Mouse (Mus musculus) hindbrain, embryonic 14.5 days (tissue): ENCODE data around the gene Ttll3. TPM values are rescaled to one million over a fixed set of nuclear protein-coding genes. Genes with fewer than 3 reads are reported as not detected.

Source experiments
- ATAC-seq: fragments of 200-750 bp; cut with Nextera tagmentation; 2 replicates; pipeline ENCODE4 v1.8.0; 2017; ENCODE audit warnings: moderate number of reproducible peaks, mild to moderate bottlenecking, moderate TSS enrichment, moderate library complexity; ENCODE audit not compliant: low FRiP score
- DNase-seq: peaks from one replicate; pipeline ENCODE4 v3.0.0-alpha.2; 2015; ENCODE audit warnings: low spot score
- H3K27ac ChIP-seq: fragments of 300-500 bp; sonication (generic); 2 replicates; pipeline ENCODE4 v1.5.1; 2014; ENCODE audit warnings: mild to moderate bottlenecking, moderate library complexity
- H3K27me3 ChIP-seq: fragments of 300-500 bp; sonication (generic); 2 replicates; pipeline ENCODE4 v1.6.1; 2014; ENCODE audit warnings: mild to moderate bottlenecking, low read length, mixed read lengths; ENCODE audit not compliant: control insufficient read depth, insufficient read depth
- H3K36me3 ChIP-seq: fragments of 300-500 bp; sonication (generic); replicated peaks from 2 replicates; pipeline ENCODE4 v1.6.1; 2014; ENCODE audit not compliant: control insufficient read depth, insufficient read depth
- H3K4me1 ChIP-seq: fragments of 300-500 bp; sonication (generic); replicated peaks from 2 replicates; pipeline ENCODE4 v1.6.1; 2014; ENCODE audit warnings: antibody characterized with exemption, low read length, mixed read lengths; ENCODE audit not compliant: control insufficient read depth, insufficient read depth
- H3K4me2 ChIP-seq: fragments of 300-500 bp; sonication (generic); replicated peaks from 2 replicates; pipeline ENCODE4 v1.6.1; 2014; ENCODE audit warnings: mild to moderate bottlenecking, moderate library complexity
- H3K4me3 ChIP-seq: fragments of 300-500 bp; sonication (generic); replicated peaks from 2 replicates; pipeline ENCODE4 v1.5.1; 2014; ENCODE audit warnings: mild to moderate bottlenecking, low read length
- H3K9ac ChIP-seq: fragments of 300-500 bp; sonication (generic); 2 replicates; pipeline ENCODE4 v1.6.1; 2014
- H3K9me3 ChIP-seq: fragments of 300-500 bp; sonication (generic); 2 replicates; pipeline ENCODE4 v1.6.1; 2016; ENCODE audit warnings: low read length; ENCODE audit not compliant: control insufficient read depth
- WGBS: fragments of 180-500 bp; shearing (Covaris S2); extraction: QIAGEN DNeasy Blood & Tissue Kit; methylation state at CpG from one replicate; pipeline ENCODE4 v1.1.7; 2014; 5-methylcytosine and 5-hydroxymethylcytosine counted together
- polyA plus RNA-seq: library from polyadenylated mRNA; unstranded; fragments of >200 nt; fragmentation: Nextera tagmentation; extraction: Ambion mirVana; gene quantifications from 2 replicates; pipeline ENCODE4 v1.2.1, GENCODE M21; 2014

Ttll3 gene
- polyA plus RNA-seq, 1 experiment from 2014 or later = 8.1 TPM

DNA sequence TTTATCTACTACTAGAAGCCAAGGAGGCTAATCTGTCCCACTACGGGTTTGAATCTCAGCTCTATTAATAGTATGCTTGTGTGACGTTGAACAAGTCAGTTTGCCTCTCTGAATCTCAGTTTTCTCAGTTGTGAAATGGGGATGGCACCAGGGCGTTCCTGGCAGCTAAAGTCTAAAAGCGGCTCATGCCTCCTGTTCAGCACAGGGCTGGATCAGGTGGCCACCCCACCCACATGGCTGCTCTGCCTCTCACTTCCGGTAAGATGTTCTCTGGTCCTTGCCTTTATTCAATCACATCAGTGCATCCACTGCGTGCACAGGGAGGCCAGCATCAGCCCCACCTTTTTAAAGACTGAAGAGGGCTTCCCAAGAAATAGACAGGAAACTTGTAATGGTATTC is 16.4 kb downstream of the Ttll3 start:
- H3K27me3 ChIP-seq = no peaks in the 10 kb centered on the region
- H3K36me3 ChIP-seq = peaks cover 33% of the 10 kb centered on the region
- no peak overlapping the region for H3K4me3 ChIP-seq
- 90% methylated on average over 6 of the region's 6 CpGs for WGBS
- H3K9ac ChIP-seq = no peak overlapping the region
- H3K4me1 ChIP-seq = no peaks in the 10 kb centered on the region
- ATAC-seq (no peak), DNase-seq (no peak)
- H3K4me2 ChIP-seq = no peak overlapping the region
- no peak overlapping the region for H3K27ac ChIP-seq
- H3K9me3 ChIP-seq = no peaks in the 10 kb centered on the region

DNA sequence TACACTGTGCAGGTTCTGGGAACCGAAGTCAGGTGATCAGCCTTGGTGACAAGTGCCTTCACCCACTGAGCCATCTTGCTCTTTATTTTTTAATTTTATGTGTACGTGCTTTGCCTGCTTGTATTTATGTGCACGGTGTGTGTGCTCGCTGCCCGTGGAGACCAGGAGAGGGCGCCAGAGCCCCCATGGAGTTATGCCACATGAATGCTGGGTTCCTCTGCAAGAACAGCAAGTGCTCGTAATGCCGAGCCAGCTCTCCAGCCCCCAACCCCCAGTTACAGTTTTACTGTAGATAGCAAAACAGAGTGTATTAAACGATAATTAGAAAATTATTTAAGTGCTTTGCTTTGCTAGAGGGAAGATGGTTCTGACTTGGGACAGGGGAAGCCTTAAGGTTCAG is 17.6 kb downstream of the Ttll3 start:
- Histone ChIP-seq H3K9ac (no peak overlapping the region), H3K27ac (no peak overlapping the region), H3K27me3 (no peaks in the 10 kb centered on the region), H3K9me3 (no peaks in the 10 kb centered on the region), H3K4me1 (no peaks in the 10 kb centered on the region), H3K4me3 (no peak overlapping the region), H3K36me3 (peaks cover 33% of the 10 kb centered on the region), H3K4me2 (no peak overlapping the region)
- ATAC-seq (no peak), DNase-seq (no peak)
- WGBS = 84% methylated on average over 9 of the region's 9 CpGs

DNA sequence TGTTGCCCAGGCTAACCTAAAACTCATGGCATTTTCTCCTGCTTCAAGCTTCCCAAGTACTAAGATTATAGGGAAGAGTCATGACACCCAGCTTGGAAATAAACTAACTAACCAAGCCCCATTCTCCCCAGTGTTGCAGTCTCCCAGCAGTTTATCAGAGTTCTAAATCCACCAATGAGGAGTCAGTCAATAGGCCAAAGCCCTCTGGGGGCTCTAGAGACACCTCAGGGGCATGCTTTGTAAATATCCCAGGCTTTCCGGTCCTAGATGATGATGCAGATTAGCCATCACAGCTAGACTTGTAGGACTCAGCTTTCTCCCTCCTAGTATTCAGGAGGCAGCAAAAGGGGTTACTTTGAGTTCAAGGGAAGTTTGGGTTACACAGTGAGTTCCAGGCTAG is 20.9 kb downstream of the Ttll3 start:
- H3K4me3 ChIP-seq = no peak overlapping the region
- no peak overlapping the region for H3K27ac ChIP-seq
- no peak overlapping the region for H3K9ac ChIP-seq
- DNase-seq (no peak), ATAC-seq (no peak)
- no peaks in the 10 kb centered on the region for H3K4me1 ChIP-seq
- H3K4me2 ChIP-seq = no peak overlapping the region
- H3K9me3 ChIP-seq = no peaks in the 10 kb centered on the region
- peaks cover 45% of the 10 kb centered on the region for H3K36me3 ChIP-seq
- H3K27me3 ChIP-seq = no peaks in the 10 kb centered on the region
- WGBS = 84% methylated on average over 1 of the region's 1 CpGs

DNA sequence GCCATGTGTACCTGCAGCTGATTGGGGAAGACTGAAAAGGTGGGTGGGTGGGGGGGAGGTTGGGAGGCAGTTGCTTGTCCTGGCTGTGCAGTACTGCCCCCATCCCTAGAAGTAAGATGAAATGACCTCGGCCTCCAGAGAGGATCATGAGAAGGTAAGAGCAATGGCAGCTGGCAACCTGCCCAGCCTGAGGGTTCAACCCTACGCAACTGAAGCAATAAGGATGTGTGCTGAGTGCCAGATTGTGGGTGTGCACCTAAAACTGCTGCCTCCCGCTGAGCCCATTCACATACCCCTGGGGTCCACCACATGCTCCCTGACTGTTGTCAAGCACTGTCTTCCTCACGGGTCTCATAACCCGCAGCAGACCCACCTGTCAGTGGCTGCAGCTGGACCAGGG is 27.4 kb downstream of the Ttll3 start:
- DNase-seq (no peak), ATAC-seq (no peak)
- Histone ChIP-seq H3K4me2 (no peak overlapping the region), H3K36me3 (peaks cover 16% of the 10 kb centered on the region), H3K4me1 (peaks cover 17% of the 10 kb centered on the region), H3K9ac (no peak overlapping the region), H3K27ac (no peak overlapping the region), H3K9me3 (no peaks in the 10 kb centered on the region), H3K4me3 (no peak overlapping the region), H3K27me3 (no peaks in the 10 kb centered on the region)
- 77% methylated on average over 5 of the region's 5 CpGs for WGBS

DNA sequence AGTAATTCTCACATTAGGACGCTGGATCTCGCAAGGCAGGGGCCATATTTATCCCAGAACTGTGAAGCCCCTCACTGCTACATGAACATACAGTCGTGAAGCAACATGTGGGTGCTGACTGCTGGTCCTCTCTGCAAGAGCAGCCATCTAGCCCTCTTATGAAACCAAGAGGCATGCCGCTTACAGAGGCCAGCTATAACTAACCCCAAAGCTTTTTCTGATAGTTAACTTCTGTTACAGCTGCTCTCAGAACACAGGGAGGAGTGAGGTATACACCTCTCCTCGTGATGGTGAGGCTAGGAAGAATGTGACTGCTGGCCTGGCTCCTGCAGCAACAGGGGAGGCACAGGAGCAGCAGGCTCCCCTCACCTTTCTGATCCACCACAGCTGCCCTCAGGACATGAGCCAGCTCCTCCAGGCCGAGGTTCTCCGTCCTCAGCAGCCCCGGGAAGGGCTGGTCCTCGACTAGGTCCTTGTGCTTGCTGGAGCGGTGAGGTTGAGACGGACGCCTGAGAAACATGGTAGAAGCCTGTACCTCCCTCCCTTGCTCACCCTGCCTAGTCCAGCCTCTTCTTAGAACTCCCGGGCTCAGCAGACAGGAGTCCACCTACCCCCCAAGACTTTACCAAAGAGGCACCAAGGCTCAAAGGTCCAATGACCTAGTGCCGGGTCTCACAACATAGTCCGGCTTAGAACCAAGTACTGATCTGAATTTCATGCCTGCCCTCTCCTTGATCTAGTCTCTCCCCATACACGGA is 29.6 kb downstream of the Ttll3 start:
- Histone ChIP-seq H3K9me3 (no peaks in the 10 kb centered on the region), H3K9ac (peak overlapping the region; percentile 65), H3K4me2 (peak overlapping the region; percentile 78), H3K4me3 (peak overlapping the region; percentile 51), H3K27ac (no peak overlapping the region), H3K27me3 (no peaks in the 10 kb centered on the region), H3K4me1 (peaks cover 17% of the 10 kb centered on the region), H3K36me3 (peaks cover 13% of the 10 kb centered on the region)
- ATAC-seq (peak; percentile 64), DNase-seq (peak; percentile 38)
- WGBS = 16% methylated on average over 16 of the region's 16 CpGs

DNA sequence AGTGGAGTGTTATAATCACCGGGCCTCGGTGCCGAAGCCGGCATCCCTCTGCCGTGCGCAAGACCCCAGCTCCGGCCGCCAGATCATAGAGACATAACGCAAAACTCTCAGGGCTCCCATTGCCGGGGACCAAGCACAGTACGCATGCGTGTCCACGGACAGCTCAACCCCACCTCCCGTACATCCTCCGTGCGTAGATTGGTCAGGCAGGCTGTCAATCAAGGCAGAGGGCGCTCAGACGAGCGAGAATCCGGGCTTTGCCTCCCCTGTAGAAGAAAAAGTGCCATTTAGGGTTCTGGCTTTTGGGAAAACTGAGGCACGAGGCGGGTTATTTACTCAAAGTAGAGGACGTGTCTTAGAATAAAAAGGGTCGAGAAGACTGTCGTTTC is 30.1 kb downstream of the Ttll3 start, which contains the start of gene Rpusd3:
Rpusd3 (minus strand) TSS at position 142 of the 389 bp plus-strand sequence.
- Histone ChIP-seq H3K4me3 (peak within 1 kb of the TSS; percentile 51), H3K4me2 (peak within 1 kb of the TSS; percentile 78), H3K27me3 (no peaks in the 10 kb centered on the region), H3K27ac (peak within 1 kb of the TSS; percentile 58; the same call in 1 of the 2 replicates), H3K9me3 (no peaks in the 10 kb centered on the region), H3K4me1 (peaks cover 17% of the 10 kb centered on the region), H3K36me3 (peaks cover 10% of the 10 kb centered on the region), H3K9ac (peak within 1 kb of the TSS; percentile 65)
- DNase-seq (peak; percentile 99), ATAC-seq (peak; percentile 97)
- WGBS = under 1% methylated on average over 25 of the region's 25 CpGs

DNA sequence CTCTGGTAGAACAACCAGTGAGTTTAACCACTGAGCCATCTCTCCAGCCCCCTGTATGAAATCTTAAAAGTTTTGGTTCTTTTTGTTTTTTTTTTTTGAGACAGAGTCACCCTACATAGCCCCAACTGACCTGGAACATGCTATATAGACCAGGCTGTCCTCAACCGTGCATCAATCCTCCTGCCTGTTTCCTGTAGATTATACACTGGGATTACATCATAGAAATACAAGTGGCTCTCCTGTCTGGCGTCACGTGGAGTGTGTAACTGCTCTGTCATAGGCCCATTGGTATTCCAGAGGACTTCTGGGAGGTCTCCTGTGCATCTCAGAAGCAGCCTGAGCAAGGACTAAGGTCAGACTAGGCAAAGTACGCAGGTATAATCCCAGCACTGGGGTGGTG is 33.9 kb downstream of the Ttll3 start:
- Histone ChIP-seq H3K9me3 (no peaks in the 10 kb centered on the region), H3K27me3 (no peaks in the 10 kb centered on the region), H3K4me2 (no peak overlapping the region), H3K27ac (no peak overlapping the region), H3K4me1 (peaks cover 11% of the 10 kb centered on the region), H3K4me3 (no peak overlapping the region), H3K9ac (no peak overlapping the region), H3K36me3 (no peaks in the 10 kb centered on the region)
- WGBS = 88% methylated on average over 4 of the region's 4 CpGs
- ATAC-seq (no peak), DNase-seq (no peak)

DNA sequence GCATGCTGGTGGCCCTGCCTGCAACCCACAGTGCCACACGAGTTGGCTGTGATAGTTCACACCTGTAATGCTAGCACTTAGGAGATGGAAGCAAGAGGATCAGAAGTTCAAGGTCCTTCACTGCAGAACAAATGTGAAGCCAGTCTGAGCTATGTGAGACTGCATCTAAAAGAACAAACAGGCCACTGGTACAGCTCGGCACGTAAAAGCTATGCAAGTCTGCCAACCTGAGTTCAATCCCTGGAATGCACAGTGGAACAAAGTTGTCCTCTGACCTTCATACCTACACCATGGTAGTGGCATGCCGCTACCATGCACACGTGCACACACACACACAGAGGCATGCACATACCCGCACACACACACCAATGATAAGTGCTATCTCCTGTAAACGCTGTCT is 35.1 kb downstream of the Ttll3 start:
- H3K9me3 ChIP-seq = no peaks in the 10 kb centered on the region
- no peak for ATAC-seq
- 87% methylated on average over 7 of the region's 7 CpGs for WGBS
- no peak overlapping the region for H3K4me2 ChIP-seq
- 0 out of 2 replicates have a peak, but pooled peaks cover 4% of the 10 kb centered on the region for H3K4me1 ChIP-seq
- no peak overlapping the region for H3K27ac ChIP-seq
- no peak overlapping the region for H3K9ac ChIP-seq
- no peak for DNase-seq
- H3K27me3 ChIP-seq = no peaks in the 10 kb centered on the region
- no peaks in the 10 kb centered on the region for H3K36me3 ChIP-seq
- no peak overlapping the region for H3K4me3 ChIP-seq

DNA sequence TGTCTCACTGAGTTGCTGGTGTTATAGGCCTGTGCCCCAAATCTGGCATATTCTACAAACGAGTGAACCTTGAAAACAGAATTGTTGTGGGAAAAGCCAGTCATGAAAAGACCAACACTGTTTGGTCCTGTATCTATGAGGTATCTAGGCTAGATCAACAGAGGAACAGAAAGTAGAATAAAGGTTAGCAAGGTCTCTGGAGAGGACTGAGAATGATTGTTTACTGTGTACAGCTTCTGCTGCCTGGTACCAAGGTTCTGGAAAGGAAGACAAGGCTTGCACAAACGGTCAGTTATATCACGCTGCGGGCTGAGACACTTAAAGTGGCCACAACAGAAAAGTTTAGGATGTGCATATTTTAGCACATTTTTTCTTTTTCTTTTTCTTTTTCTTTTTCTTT is 37.6 kb downstream of the Ttll3 start:
- Histone ChIP-seq H3K9me3 (no peaks in the 10 kb centered on the region), H3K36me3 (no peaks in the 10 kb centered on the region), H3K4me2 (no peak overlapping the region), H3K27ac (no peak overlapping the region), H3K9ac (no peak overlapping the region), H3K4me1 (no peaks in the 10 kb centered on the region), H3K4me3 (no peak overlapping the region), H3K27me3 (no peaks in the 10 kb centered on the region)
- 92% methylated on average over 4 of the region's 4 CpGs for WGBS
- DNase-seq (no peak), ATAC-seq (no peak)
